Mouse (Mus musculus) stomach, postnatal 0 days (tissue): ENCODE results near the gene Vsnl1.

Source experiments
- CTCF ChIP-seq: IDR thresholded peaks from 2 replicates; pipeline ENCODE4 v1.5.1; 2016; ENCODE audit warnings: antibody characterized with exemption, low read depth, mild to moderate bottlenecking, moderate library complexity
- EP300 ChIP-seq: optimal IDR thresholded peaks from 2 replicates; pipeline ENCODE3; 2016; ENCODE audit warnings: antibody characterized with exemption

GRCm38 (mm10) chr12:11427396-11427795 lies 9.0 kb downstream of the Vsnl1 start:
- TF ChIP-seq CTCF (no peak), EP300 (no peak)
